Mouse (Mus musculus) kidney, postnatal 36 days (tissue): Measurements from ENCODE around the gene Cxcr6.
A peak's percentile ranks its signal among the peaks of the same experiment; 100 is the strongest.

ENCODE experiments used
- DNase-seq, 2 experiments: peaks; one replicate each; pipeline ENCODE4 v3.0.0; 2021 to 2022; ENCODE audit warnings: mixed read lengths in 2 of 2

Gene Cxcr6

DNA sequence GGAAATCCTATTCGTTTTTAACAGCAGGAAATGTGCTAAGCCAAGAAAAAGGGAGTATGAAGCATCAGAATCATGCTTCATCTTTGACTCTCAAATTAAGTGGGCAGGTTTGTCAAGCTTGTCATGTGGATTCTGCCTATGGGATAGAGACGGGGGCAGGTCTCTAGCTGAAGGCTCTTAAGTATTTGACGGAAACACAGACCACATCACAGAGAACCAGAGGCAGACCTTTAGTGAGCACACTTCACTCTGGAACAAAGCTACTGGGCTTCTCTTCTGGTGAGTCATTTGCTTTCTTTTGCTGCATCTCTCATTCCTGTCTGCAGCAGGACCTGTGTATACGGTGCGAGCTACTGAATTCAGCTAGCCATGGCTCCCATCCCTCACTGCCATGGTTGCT lies at the start of gene Cxcr6:
Gene Cxcr6, plus strand, starts transcription at position 209 of the 400 bp plus-strand sequence.
- DNase-seq: no peak

DNA sequence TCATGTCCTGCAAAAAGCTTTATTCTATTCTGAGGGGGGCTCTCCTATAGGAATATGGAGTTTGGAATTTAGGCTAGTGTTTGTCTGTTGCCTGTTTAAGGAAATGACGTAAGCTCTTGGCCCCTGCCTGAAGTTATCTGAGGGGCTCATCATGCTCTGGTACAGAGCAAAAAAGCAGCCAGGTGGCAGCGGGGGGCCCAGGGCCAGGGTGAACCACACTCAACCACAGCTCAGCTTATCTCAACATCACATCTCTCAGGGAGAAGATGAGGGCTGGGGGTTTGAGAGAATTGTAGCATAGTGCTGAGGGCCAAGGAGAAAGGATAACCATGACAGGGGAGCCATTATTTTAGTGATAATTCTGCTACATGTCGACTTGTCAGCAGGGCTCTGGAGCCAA lies 49.5 kb upstream of the Cxcr6 start:
- DNase-seq: no peak

DNA sequence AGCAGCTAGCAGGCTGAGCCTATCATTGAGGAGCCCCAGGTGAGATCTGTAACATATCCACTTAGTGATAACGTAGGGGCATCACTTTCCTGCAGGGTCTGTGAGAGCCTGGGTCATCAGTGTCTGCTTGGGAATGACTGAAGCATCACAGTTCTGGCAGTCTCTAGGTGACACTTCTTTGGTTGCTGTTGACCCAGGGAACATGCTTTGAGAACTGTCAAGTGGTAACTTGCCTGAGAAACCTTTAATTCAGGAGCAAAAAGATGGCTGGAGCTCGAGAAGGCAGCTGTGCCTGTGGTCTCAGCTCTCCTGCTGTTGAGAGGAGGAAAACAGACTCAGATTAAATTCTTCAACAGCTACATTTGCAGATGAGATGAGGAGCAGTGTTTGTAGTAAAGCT lies 48.9 kb upstream of the Cxcr6 start:
- DNase-seq: no peak

DNA sequence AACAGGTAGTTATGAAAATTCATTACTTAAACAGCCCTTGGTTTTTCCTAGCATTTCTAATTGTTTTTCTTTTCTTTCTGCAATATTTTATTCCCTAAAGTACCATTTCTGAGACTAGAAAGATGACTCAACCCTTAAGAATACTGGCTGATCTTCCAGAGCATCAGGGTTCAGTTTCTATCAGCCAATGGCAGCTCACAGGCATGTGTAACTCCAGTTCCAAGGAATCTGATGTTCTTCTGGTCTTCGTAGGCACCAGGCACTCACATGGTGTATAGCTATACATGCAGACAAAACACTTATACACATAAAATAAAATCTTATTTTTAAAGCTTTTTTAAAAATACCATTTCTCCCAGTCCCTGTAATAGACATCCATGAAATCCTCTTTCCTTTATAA lies 48.1 kb upstream of the Cxcr6 start:
- DNase-seq: no peak

DNA sequence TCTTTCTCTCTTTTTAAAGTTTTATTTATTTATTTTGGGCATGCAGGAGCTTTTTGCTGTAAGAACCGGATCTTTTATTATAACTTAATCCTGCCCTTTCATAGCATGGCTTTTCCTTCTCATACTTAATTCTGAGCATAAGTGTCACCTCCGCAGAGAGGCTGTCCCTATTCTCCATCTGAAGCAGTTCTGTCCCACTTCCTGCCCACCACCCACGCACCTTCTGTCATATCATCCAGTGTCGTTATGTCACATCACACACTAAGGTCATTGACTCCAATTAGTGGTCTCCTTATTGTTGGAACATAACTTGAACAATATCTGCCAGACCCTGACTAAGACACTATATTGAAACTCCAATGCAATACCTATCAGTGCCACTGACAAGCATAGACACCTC lies 47.6 kb upstream of the Cxcr6 start:
- DNase-seq: no peak

DNA sequence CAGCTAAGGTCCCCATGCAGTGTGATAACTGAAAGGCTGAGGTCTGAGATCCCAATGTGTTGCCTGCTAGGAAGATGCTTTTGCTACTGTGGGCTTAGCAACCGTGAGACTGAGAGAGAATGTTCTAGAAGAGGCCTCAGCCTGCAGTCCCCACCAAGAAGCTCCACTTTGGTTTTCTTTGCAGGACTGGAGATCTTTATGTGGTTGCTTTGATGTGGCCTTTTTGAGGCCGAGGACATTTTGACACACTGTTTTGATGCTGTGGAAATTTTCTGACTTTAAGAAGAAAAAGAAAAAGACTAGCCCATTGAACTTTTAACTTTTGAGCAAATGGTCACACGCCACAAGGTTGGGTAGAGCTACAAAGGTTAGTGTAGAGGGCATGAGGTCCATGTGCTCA lies 45.5 kb upstream of the Cxcr6 start:
- no peak for DNase-seq

DNA sequence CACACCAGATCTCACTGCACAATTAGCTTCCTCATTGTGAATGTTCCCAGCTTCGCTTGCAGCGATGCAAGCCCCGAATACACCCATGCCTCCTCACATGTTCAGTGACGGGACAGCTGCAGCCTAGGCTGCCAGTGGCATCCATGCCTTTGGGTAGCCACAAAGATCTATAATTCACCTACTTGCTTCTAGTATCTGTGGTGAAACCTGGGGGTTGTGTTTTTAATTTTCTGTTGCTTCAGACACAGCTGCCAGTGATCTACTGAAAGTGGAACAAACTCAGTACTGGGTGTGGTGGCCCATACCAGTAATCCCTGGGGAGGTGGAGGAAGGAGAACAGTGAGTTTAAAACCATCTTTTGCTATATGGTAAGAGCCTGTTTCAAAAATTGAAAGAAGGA lies 43.4 kb upstream of the Cxcr6 start:
- DNase-seq: no peak

DNA sequence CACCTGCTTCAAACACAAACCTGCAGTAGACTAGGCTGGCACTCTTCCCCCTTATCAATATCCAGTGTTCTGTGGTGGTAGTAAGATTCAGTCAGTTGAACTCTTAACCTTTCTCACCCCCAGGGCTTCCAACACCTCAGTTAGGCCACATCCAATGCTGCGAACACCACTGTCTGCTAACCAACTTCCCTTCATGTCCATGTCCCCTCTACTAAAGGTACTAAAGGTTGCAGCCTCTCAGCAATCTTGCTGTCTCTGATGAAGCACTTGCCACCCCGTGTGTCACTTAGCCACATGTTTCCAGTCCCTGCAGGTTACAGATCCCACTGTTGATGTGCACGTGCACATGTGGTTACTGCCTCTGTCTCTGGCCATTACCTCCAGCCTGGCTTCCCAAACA lies 42.5 kb upstream of the Cxcr6 start:
- DNase-seq: no peak

DNA sequence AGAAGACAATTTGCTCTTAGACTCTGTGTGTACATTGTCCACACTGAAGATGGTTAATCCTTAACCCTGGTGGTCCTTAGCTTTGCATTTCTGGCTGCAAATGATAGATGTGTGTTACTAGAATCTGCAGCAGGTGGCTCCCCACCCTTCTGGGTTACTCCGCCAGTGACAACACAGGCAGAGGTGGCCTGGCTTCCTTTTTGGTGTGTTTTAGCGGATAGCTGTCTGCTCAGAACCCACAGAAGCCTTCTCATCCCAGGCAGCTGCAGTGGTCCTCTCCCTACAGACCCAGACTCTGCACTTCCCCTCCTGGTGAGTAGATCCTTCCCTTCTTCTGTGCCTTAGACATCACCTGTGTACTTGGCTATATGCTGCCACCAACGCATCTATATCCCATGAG lies 39.3 kb upstream of the Cxcr6 start:
- no peak for DNase-seq

DNA sequence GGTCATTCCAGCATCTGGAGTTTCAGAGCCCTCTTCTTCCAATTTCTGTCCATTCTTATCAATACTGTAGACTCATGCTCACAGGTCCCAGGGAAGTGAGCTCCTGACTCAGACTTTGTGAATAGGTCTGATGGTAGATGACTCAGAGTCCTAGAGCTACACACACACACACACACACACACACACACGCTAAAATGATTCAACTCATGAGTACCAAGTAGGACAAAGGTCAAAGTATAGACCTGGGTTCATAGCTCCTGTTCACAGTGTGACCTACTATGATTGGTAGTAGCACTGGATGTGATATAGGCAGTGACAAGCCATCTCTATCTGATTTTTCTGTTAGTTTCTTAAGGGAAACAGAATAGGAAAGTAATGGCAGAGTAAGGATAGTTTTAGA lies 37.8 kb upstream of the Cxcr6 start:
- peak in 1 of 2 experiments; percentile 19 for DNase-seq

DNA sequence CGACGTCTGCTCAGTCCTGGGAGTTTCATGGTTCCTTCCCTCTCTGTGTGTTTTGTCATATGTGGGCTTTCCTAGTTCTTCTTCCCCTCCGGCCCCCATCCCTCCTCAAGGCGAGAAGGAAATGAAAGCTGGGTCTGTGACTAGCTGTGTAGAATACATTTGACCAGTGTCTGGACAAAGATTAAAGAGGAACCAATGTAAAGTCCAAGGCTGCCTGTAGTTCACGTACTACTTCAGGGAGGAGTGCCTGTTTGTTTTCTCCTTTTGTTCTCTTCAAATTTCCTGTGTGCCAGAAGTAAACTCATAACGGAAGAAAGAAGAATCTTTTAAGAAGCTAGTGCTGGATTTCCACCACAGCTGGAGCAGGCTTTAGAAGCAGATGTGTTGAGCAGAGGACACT lies 36.7 kb upstream of the Cxcr6 start:
- peak in 1 of 2 experiments; percentile 2 for DNase-seq

DNA sequence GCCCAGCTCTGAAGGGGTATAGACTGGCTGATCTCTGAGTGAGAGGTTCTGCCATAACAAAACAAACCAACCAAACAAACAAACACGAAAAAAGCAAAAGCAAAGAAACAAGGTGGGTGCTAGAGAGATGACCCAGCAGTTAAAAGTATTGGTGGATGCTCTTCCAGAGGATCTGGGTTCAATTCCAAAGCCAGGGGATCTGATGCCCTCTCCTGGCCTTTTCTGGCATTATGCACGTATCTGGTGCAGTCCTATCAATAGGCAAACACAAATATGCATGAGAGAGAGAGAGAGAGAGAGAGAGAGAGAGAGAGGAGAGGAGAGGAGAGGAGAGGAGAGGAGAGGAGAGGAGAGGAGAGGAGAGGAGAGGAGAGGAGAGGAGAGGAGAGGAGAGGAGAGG lies 33.0 kb upstream of the Cxcr6 start:
- peak; percentile 7 to 44 for DNase-seq

DNA sequence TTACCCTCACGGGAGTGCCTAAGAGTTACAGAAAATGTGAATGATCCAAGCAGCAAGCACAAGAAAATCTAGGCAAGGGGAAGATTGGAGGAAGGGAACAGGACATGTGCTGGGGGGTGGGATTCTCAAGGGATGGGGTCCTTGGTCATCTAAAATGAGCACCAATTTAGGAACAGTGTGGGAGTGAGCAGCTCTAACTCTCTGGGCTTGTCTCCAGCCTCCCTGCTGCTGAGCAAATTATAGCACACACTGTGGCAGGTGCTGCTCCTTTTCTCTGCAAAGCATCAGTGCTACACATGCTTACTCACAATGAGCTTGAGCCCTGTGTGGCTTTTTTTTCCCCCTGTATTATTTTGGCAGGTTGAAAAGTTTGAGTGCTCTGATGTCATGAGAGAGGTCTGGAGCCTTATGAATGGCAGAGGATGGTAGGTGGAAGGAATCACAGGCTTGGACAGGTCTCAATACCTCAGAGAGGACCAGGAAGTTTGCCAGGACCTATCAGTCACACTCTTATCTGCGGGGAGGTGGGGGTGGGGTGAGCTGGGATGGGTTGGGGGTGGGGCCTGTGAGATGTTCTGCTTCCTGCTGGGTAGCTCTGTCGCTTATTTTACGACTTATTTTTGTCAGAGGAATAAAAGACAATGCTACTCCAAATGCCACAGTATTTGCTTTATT lies 17.3 kb upstream of the Cxcr6 start:
- no peak for DNase-seq

DNA sequence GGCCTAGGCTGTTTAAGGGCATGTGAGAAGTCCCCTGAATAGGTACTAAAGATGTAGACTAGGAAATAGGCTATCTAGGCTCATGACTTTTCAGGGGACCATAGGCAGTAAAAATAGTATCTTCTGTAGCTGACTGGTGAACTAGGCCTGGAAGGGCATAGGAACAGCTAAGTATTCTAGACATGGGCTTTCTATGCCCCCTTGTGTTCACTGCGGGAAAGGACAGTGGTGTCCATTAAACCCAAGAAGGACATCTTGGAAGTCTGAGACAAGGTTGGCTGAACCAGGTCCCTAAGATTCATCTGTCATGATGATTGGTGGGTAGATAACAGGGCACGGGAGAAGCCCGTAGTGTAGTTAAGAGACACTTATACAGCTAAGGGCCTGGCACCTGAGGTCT lies 10.1 kb upstream of the Cxcr6 start:
- peak; percentile 37 to 59 for DNase-seq

DNA sequence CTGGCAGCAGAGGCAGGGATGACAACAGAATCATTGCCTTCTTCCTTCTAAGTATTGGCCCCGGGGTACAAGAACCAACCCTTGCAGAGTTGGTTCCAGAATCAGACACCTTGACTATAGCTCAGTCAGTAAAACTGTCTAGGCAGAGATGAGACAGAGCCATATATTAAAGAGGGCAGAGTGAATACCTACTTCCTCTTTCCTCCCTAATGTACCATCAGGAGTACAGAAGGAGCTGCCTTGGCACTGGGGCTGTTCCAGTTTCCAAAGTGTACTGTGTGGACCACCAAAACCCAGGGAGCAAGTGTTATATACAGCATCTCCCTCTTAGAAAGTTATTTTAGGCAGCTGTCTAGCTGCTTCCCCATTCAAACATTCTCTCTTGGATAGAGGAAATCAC lies 4.7 kb upstream of the Cxcr6 start:
- no peak for DNase-seq

DNA sequence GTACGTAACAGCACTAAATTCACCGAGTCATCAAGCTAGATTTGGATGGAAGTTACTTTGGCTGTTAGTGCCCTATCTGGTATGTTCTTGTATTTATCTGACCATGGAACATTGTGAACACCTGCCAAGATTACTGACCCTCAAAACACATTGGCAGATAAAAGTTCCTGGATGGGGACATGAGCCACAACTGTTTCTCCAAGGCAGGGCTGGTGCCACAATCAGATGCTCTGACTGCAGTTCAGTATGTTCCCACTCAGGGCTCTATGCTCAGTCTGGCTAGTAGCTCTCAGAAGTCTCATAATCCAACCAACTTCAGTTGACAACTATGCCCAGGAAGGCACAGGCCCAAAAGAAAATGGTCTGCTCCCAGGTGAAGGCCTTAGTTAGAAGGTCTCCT lies 3.9 kb upstream of the Cxcr6 start:
- no peak for DNase-seq

DNA sequence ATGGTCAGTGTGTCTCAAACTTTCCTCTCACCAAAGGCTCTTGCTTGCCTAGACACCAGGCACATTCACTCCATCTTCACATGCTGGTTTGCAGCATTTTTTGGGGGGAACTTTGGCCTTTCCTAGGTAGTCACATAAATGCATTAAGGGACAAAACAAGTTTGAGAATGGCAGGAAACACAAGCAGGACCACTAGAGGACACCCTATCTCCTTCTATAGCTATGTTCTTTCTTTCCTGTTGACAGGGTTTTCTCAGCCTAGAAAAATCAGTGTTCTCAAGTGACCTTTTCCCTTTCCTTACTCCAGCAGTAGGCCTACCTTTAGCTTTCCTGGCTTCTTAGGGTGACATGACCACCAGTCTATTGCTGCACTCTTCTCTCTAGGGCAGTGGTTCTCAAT lies 3.4 kb upstream of the Cxcr6 start:
- DNase-seq: no peak

DNA sequence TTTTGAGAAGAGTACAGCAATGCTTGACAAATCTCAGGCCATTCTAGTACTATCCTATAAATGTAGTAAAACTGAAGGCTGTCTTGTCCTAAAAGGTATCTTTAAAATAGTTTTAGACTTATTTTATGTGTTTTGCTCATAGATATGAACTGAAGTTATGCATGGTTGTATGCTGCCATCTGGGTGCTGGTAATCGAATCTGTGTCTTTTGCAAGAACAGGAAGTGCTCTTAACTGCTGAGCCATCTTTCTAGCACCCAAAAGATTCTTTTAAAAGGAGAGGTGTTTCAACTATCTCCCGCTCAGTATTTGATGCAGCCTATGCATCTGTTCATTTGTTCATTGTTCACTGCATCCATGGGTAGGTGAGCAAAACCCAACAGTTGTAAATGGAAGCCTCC lies 1.0 kb upstream of the Cxcr6 start:
- no peak for DNase-seq

DNA sequence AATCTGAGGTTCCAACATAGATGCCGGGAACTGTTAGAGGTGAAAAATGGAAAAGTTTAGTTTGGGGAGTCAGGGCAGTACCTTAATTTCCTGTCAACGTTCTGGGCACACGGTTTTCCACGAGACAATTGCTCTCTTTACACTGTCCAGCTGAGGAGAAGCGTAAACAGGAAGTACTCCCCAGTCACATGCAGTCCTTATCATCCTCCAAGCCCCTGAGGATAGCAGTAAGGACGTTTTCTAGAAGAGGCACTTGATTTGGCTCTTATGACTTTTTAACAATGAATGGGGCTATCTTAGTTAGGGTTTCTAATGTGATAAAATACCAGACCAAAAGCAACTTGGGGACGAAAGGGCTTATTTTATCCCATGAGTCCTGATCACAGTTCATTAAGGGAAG lies 2.3 kb downstream of the Cxcr6 start:
- DNase-seq: no peak

DNA sequence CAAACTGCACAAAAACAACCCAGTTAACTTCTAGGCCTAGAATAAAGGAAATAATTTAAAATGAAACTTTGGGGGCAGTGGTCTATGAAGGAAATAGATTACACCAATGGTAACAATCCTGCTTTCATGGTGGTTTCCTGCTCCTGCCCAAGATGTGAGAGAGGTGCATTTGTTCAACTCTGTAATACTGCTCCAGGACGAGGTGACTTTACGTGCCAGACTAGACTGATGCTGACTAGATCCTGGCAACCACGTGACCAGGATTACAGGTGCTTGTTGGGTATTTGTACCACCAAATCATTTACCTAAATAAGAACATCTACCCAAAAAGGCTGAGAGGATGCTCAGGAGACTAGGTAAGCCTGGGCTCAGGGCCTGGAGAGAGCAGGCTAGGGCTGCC lies 5.6 kb downstream of the Cxcr6 start:
- DNase-seq: no peak

DNA sequence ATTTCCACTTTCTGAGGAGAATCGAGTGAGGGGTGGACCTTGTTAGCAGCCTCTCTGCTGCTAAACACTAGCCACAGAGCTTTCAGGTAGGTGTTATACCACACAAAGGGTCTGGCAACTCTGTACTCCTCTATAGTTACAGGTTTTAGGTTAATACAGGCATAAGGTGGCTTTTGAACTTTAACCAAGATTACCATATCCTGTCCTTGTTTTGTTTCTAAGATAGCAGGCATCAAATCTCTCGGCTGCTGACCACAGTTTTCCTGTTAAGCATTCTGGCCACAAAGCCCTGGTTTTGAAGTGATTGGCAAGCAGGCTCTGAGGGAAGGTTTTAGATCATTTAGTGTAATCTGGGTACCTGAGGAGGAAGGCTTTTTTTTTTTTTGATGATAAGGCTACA lies 8.1 kb downstream of the Cxcr6 start:
- DNase-seq: no peak

DNA sequence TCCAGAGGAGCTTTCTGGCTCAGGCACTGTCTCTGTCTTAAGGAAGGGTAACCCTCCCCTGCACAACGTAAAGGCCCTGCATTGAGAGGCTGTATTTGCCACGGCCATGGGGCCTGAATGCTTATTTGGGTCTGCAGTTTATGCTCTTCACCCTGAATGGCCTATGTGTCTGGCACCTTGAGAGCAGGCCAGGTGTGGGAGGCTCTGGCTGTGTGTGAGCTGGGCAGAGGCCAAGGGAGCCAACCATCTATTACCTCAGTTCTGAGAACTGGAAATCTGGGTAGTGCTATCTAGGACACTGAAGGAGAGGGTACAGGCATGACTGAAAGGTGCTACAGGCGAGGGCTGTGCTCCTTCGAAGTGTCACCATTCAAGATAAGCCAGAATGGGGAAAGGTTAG lies 8.5 kb downstream of the Cxcr6 start:
- DNase-seq: no peak

DNA sequence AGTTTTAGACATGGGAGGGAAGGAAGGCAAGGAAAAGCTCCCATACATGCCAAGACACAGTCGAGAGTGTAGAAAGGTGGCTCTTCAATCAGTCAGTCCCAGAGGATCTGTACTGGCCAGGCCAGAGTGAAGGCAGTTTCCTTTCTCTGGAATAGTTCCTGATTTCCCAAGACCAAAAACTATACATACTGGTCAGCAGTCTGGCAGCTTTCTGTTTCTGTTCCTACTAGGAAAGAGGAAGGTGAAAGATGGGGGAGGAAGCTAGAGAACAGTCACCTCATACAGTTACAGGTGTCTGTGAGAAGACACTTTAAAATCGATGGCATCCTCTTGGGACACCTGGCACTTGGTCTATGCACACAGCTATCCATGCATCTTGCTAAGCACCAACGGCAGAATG lies 9.2 kb downstream of the Cxcr6 start:
- no peak for DNase-seq

DNA sequence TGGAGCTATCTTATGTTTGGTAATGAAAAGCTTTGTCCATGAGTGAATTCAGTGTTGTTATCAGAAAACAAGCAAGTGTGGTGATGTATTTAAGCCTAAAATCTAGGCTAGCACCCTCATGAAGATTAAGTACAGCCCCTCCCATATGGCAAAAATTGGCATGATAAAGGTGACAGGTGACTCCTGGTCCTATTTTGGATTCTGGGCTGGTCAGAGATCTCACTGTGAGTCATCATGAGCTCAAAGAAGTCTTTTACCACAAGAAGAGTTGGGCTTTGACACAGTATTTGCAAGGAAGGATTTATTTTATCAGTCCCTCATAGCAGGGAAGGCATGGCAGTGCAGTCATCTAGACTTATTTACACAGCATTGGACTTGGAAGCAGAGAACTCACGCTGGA lies 9.7 kb downstream of the Cxcr6 start:
- no peak for DNase-seq

DNA sequence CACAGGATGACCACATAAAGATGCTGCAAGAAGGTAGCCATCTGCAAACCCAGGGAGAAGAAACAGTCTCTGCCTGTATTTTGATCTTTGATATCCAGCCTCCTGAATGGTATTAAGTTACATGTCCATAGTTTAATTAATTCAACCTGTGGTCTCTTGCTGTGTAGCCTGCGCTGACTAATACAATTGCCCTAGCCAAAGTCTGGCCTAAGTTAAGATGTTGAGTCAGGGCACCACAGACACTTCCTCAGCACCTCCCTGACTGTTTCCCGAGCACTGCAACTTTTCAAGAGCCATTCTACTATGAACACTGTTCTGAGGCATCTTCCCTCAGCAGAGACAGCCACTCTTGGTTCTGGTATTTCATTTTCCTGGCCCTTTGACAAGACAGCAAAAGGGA lies 12.3 kb downstream of the Cxcr6 start:
- DNase-seq: no peak

DNA sequence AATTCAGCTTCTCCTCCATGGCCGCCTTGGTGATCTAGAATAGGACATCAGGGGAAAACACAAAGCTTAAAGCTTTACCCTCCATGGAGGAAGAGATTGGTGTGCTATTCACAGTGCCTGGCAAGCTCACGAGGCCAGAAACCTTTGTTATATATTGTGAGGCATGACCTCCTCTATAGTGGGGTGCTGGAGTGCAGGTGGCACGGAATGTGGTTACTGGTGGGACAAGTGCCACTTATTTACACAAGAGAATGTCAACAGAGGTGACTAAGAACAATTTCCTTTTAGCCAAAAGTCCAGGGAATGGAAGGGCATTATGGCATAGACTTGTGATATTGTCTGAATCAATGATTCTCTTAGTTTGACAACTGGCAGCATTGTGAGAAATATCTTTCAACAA lies 20.4 kb downstream of the Cxcr6 start:
- DNase-seq: no peak
